Comparison of ENCODE assay signal across 25 mouse cellular contexts in the genomic region with DNA sequence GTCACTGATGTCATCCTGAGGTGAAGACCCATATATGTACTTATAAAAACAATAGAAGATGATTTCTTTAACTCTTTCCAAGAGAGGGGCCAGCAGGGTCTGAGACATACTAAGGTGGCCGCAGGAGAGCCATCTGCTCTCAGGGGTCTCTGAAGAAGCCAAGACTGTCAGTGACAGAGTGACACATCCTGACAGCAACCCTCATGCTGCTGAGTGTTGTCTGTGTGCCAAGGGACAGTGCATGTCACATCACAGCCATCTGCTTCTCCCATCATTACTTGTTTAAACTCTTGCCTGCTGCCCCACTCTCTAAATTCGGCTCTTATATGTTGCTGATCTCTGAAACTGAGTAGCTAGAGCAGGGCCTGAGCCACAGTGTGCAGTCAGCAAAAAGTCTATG. TPM values are rescaled to one million over a fixed set of nuclear protein-coding genes. Genes with fewer than 3 reads are reported as not detected.
DNase-seq lines count a peak whose midpoint lies in the region; ATAC-seq and TF ChIP-seq lines count a peak whose summit lies in the region.
"Had no signal": no experiment of that assay in that cellular context is flagged by ENCODE, and none has a peak within 500 bp of the region (broad histone marks: within the 10 kb centered on the region; RNA-seq: fewer than 3 reads in every experiment).

No protein-coding gene starts in this region.

- H3K27me3 ChIP-seq in forebrain, embryonic 15.5 days: no peaks in the 10 kb centered on the region
- H3K27me3 ChIP-seq in forebrain, embryonic 12.5 days: no peaks in the 10 kb centered on the region
- no peaks in the 10 kb centered on the region for H3K27me3 ChIP-seq in heart, embryonic 13.5 days (replicated peaks)
- H3K27me3 ChIP-seq in hindbrain, postnatal 0 days (ENCODE audit: insufficient read depth, low read length): no peaks in the 10 kb centered on the region
- H3K27me3 ChIP-seq in hindbrain, embryonic 11.5 days (ENCODE audit: control insufficient read depth, insufficient read depth, low read length): no peaks in the 10 kb centered on the region
- H3K27me3 ChIP-seq: embryonic facial prominence, embryonic 15.5 days had no signal

- no peak overlapping the region; the same call in 1 of the 2 replicates for H3K27ac ChIP-seq in forebrain, embryonic 15.5 days (replicated peaks)
- H3K27ac ChIP-seq in forebrain, embryonic 12.5 days: no peak overlapping the region
- H3K27ac ChIP-seq in heart, embryonic 13.5 days (replicated peaks): peak overlapping the region; percentile 33
- H3K27ac ChIP-seq in hindbrain, postnatal 0 days: peak overlapping the region; percentile 48
- no peak overlapping the region for H3K27ac ChIP-seq in hindbrain, embryonic 11.5 days (ENCODE audit: low read depth, low read length)
- H3K27ac ChIP-seq: embryonic facial prominence, embryonic 15.5 days; left cerebral cortex, adult 2 months; macrophage had no signal

- H3K4me1 ChIP-seq in forebrain, embryonic 15.5 days: 0 out of 2 replicates have a peak, but pooled peaks cover 3% of the 10 kb centered on the region
- H3K4me1 ChIP-seq in forebrain, embryonic 12.5 days: no peaks in the 10 kb centered on the region
- peaks cover 84% of the 10 kb centered on the region for H3K4me1 ChIP-seq in heart, embryonic 13.5 days
- peaks cover 40% of the 10 kb centered on the region for H3K4me1 ChIP-seq in hindbrain, postnatal 0 days (ENCODE audit: insufficient read depth, low read length)
- H3K4me1 ChIP-seq in hindbrain, embryonic 11.5 days (replicated peaks; ENCODE audit: control insufficient read depth, insufficient read depth, low read length): no peaks in the 10 kb centered on the region
- H3K4me1 ChIP-seq: embryonic facial prominence, embryonic 15.5 days had no signal

- H3K36me3 ChIP-seq in forebrain, embryonic 15.5 days: no peaks in the 10 kb centered on the region
- H3K36me3 ChIP-seq in forebrain, embryonic 12.5 days (replicated peaks): no peaks in the 10 kb centered on the region
- H3K36me3 ChIP-seq in heart, embryonic 13.5 days: no peaks in the 10 kb centered on the region
- no peaks in the 10 kb centered on the region for H3K36me3 ChIP-seq in hindbrain, postnatal 0 days (ENCODE audit: insufficient read depth, low read length)
- H3K36me3 ChIP-seq in hindbrain, embryonic 11.5 days (ENCODE audit: control insufficient read depth, insufficient read depth, low read length): no peaks in the 10 kb centered on the region
- H3K36me3 ChIP-seq: embryonic facial prominence, embryonic 15.5 days had no signal

- H3K4me3 ChIP-seq in forebrain, embryonic 15.5 days: no peak overlapping the region
- H3K4me3 ChIP-seq in forebrain, embryonic 12.5 days (replicated peaks): no peak overlapping the region
- H3K4me3 ChIP-seq in heart, embryonic 13.5 days: no peak overlapping the region
- H3K4me3 ChIP-seq in hindbrain, postnatal 0 days (ENCODE audit: low read length): no peak overlapping the region
- H3K4me3 ChIP-seq in hindbrain, embryonic 11.5 days (ENCODE audit: low read depth, low read length): no peak overlapping the region
- H3K4me3 ChIP-seq: embryonic facial prominence, embryonic 15.5 days; left cerebral cortex, adult 2 months had no signal

- peak; percentile 35; the same call in 1 of the 2 replicates for ATAC-seq in forebrain, embryonic 15.5 days (replicated peaks)
- no peak for ATAC-seq in forebrain, embryonic 12.5 days (ENCODE audit: low FRiP score)
- ATAC-seq in heart, embryonic 13.5 days (ENCODE audit: extremely low read depth, insufficient number of reproducible peaks, low FRiP score, low TSS enrichment): no peak
- peak; percentile 66 for ATAC-seq in hindbrain, postnatal 0 days
- ATAC-seq in hindbrain, embryonic 11.5 days (ENCODE audit: low FRiP score): no peak
- ATAC-seq: inflammation-experienced regulatory T-cells, adult 6 months; liver, postnatal 0 days; lung, postnatal 0 days; midbrain, embryonic 16.5 days had no signal

- no peak for DNase-seq in heart, postnatal 10 days
- peak; percentile 62 for DNase-seq in hindbrain, postnatal 0 days (ENCODE audit: low spot score)
- no peak for DNase-seq in hindbrain, embryonic 11.5 days (ENCODE audit: low spot score)
- DNase-seq in thymus, postnatal 14 days: peak; percentile 5
- DNase-seq in thymus, postnatal 4 days: no peak
- DNase-seq: adrenal gland, postnatal 36 days; cerebellum, adult 11-12 months; heart, postnatal 14 days; kidney, adult 18-20 months; kidney, postnatal 4 days; layer of hippocampus, adult 9-11 months; liver, postnatal 0 days; thymus, postnatal 36 days had no signal

- TF ChIP-seq CTCF in hindbrain, postnatal 0 days (IDR thresholded peaks at IDR 0.05; ENCODE audit: low read depth): no peak

- H3K9ac ChIP-seq in forebrain, embryonic 15.5 days (replicated peaks): no peak overlapping the region
- no peak overlapping the region for H3K9ac ChIP-seq in forebrain, embryonic 12.5 days
- no peak overlapping the region for H3K9ac ChIP-seq in heart, embryonic 13.5 days
- H3K9ac ChIP-seq in hindbrain, postnatal 0 days (replicated peaks; ENCODE audit: low read length): no peak overlapping the region
- no peak overlapping the region for H3K9ac ChIP-seq in hindbrain, embryonic 11.5 days (ENCODE audit: low read depth, low read length)
- H3K9ac ChIP-seq: embryonic facial prominence, embryonic 15.5 days; liver, postnatal 0 days had no signal

- no peaks in the 10 kb centered on the region for H3K9me3 ChIP-seq in forebrain, embryonic 15.5 days
- no peaks in the 10 kb centered on the region for H3K9me3 ChIP-seq in forebrain, embryonic 12.5 days
- H3K9me3 ChIP-seq in heart, embryonic 13.5 days: no peaks in the 10 kb centered on the region
- no peaks in the 10 kb centered on the region for H3K9me3 ChIP-seq in hindbrain, postnatal 0 days (ENCODE audit: low read length)
- H3K9me3 ChIP-seq in hindbrain, embryonic 11.5 days (ENCODE audit: control insufficient read depth, low read length): no peaks in the 10 kb centered on the region
- H3K9me3 ChIP-seq: embryonic facial prominence, embryonic 15.5 days had no signal

- H3K4me2 ChIP-seq in forebrain, embryonic 15.5 days (replicated peaks): no peak overlapping the region
- H3K4me2 ChIP-seq in forebrain, embryonic 12.5 days: no peak overlapping the region
- no peak overlapping the region for H3K4me2 ChIP-seq in heart, embryonic 13.5 days
- H3K4me2 ChIP-seq in hindbrain, postnatal 0 days (ENCODE audit: low read depth, low read length): no peak overlapping the region
- H3K4me2 ChIP-seq in hindbrain, embryonic 11.5 days (replicated peaks; ENCODE audit: low read depth, low read length): no peak overlapping the region
- H3K4me2 ChIP-seq: embryonic facial prominence, embryonic 15.5 days; liver, embryonic 11.5 days had no signal

- intact Hi-C loops in heart, postnatal 10 days (cut with DNase I): no loop called here

- WGBS in forebrain, embryonic 15.5 days: 77% methylated on average over 2 of the region's 2 CpGs
- 89% methylated on average over 2 of the region's 2 CpGs for WGBS in forebrain, embryonic 12.5 days
- 70% methylated on average over 2 of the region's 2 CpGs for WGBS in heart, embryonic 13.5 days
- 45% methylated on average over 2 of the region's 2 CpGs for whole genome bisulfite sequencing in hindbrain, postnatal 0 days
- 86% methylated on average over 2 of the region's 2 CpGs for WGBS in hindbrain, embryonic 11.5 days

RNA-seq across cellular contexts. Expression of a gene that starts 45.8 kb away (rescaled TPM):
- polyA plus RNA-seq in forebrain, embryonic 15.5 days (2015; fragmentation: Nextera tagmentation; extraction: Ambion mirVana): 63.0 and 64.4 TPM in 2 replicates
- polyA plus RNA-seq in forebrain, embryonic 12.5 days (2016; fragmentation: Nextera tagmentation; extraction: Ambion mirVana): 7.4 and 8.0 TPM in 2 replicates
- polyA plus RNA-seq in heart, embryonic 13.5 days (2015; fragmentation: Nextera tagmentation; extraction: Ambion mirVana): 189 and 199 TPM in 2 replicates
- 100 to 1,000 TPM; 252 to 325 TPM for total RNA-seq in heart, postnatal 10 days (2021)
- 73.1 and 83.1 TPM in 2 replicates for total RNA-seq in hindbrain, postnatal 0 days (2014; rRNA removed)
- polyA plus RNA-seq in hindbrain, postnatal 0 days (2015; fragmentation: Nextera tagmentation; extraction: Ambion mirVana): 93.7 and 101 TPM in 2 replicates
- polyA plus RNA-seq in hindbrain, embryonic 11.5 days (2014; fragmentation: Nextera tagmentation; extraction: Ambion mirVana): 11.3 and 13.6 TPM in 2 replicates
- total RNA-seq: common myeloid progenitor, adult 5-6 weeks had no signal
- polyA plus RNA-seq: macrophage; spleen, adult 2 months had no signal

Comparison
In these comparisons a context has a peak if more than half of its experiments do, and no peak if none do; other contexts are left out.
1. ATAC-seq: peak in forebrain, embryonic 15.5 days (single experiment) and hindbrain, postnatal 0 days (single experiment); none in forebrain, embryonic 12.5 days (single experiment), heart, embryonic 13.5 days (single experiment) and hindbrain, embryonic 11.5 days (single experiment).
2. H3K27ac ChIP-seq: peak in heart, embryonic 13.5 days (single experiment) and hindbrain, postnatal 0 days (single experiment); none in forebrain, embryonic 15.5 days (single experiment), forebrain, embryonic 12.5 days (single experiment) and hindbrain, embryonic 11.5 days (single experiment).
3. DNase-seq: peak in hindbrain, postnatal 0 days (single experiment) and thymus, postnatal 14 days (single experiment); none in heart, postnatal 10 days (0 of 2), hindbrain, embryonic 11.5 days (single experiment) and thymus, postnatal 4 days (single experiment).